Mouse (Mus musculus) lung, postnatal 25 days (tissue): ENCODE measurements around the gene Klhl33.
"Not testable (repeated sequence)": the region's sequence is repeated elsewhere in the genome, so short reads cannot be mapped to it uniquely, and the experiment has no call there.

Experiments used
- DNase-seq: peaks from one replicate; pipeline ENCODE4 v3.0.0; 2022; ENCODE audit warnings: low spot score

Klhl33 gene

GRCm38 (mm10) chr14:50903973-50904827 lies 6.9 kb upstream of the Klhl33 start:
- DNase-seq: peak; percentile 36

DNA sequence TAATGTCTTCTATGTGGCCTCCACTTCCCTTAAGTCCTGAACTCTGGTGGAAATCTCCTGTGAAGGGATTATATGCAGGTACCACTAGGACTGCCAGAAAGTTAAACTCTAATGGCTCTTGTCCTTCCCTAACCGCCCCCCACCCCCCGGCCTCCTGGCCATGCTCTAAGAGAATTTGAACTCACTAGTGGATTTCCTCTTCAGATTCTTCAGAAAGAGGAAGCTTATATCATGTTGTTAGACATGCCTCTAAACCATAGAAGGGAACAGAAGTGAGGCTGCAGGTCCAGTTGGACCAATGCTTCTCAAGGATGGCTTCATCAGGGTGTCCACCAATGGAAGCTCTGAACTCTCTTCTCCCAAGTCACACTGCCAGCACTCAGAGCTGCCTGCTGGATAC lies 685 bp upstream of the Klhl33 start:
- not testable (repeated sequence) for DNase-seq

- DNase-seq: no peak
Observed at GRCm38 (mm10) chr14:50896747-50897373, 447 bp downstream of the Klhl33 start.

DNA sequence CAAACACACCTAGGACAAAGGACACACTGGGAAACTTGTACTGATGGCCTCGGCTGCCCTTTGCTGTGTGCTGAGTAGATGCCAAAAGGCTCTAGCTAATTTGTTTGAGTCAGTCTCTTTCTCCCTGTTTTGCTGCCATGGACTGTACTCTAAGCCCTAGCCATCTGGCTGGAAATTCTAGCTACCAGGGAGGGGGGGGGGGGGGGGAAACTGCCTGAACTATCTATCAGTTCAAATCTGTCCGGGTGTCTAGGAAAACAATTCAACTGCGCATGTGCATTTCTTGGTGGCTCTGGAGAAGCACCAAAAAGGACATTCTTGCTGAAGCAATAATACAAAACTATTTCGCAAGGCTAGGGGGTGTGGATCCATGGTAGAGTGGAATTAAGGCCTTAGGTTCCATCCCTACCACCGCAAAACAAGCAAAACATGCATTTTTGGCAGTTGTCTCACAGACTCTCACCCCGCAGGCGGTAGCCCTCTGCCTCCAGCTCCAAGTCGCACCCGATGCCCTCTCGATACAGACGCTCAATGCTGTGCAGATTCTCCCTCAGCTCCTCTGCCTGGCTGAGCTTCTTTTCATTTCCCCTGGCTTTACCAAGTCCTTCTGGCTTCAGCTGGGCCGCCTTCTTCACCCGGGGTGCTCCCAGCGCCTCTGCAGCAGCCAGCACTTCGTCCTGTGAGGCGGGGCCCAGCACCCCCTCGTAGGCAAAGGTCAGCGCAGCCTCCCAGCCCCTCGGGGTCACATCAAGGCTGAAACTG lies 1.1 kb downstream of the Klhl33 start:
- peak; percentile 81 for DNase-seq

- DNase-seq: no peak
Observed at GRCm38 (mm10) chr14:50895407-50895806, 1.9 kb downstream of the Klhl33 start.

- peak; percentile 45 for DNase-seq
Observed at GRCm38 (mm10) chr14:50892541-50893459, 4.5 kb downstream of the Klhl33 start.

- no peak for DNase-seq
Observed at GRCm38 (mm10) chr14:50892091-50892490, 5.2 kb downstream of the Klhl33 start.

GRCm38 (mm10) chr14:50891621-50892020 lies 5.7 kb downstream of the Klhl33 start:
- no peak for DNase-seq

DNA sequence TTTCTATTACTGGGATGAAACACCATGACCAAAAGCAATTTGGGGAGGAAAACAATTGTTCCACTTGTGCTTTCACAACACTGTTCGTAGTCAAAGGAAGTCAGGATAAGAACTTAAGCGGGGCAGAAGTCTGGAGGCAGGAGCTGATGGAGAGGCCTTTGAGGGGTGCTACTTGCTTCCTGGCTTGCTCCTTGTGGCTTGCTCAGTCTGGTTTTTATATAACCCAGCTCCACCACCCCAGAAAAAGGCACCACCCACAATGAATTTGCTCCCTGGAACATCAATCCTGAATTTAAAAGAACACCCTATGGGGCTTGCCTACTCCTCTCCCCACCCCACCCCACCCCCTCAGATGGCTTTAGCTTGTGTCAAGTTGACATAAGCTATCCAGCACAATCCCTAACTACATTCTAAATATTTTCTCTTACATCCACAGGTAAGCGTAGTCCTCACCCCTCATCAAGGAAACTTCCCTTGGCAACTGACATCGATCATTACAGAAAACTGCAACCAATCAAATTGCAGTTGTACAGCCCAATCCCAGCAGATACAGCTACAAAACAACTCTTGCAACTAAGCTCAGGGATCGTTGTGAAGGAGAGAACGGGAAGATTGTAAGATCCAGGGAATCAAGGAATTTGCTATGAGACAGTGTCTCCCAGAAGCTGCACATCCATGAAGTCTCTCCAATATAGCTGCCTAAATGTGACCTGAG lies 20.9 kb downstream of the Klhl33 start:
- DNase-seq: no peak

- no peak for DNase-seq
Observed at GRCm38 (mm10) chr14:50875591-50876230, 21.6 kb downstream of the Klhl33 start.

DNA sequence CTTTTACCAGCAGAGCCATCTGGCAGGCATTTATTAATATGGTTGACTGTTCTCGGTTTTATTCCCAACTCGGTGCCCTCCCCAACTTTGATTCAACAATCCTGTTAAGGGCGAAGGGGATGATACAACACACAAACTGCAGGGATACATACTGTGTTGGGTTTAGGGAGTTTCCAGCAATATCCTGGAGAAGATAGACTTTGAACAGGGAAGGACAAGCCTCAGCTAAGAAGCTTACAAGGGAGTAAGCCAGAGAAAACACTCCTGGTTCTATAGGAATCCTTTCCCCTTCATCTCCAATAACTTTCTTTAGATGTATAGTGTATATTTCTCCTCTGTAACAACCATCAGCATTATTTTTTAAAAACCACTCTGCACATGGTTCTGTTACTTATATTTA lies 22.1 kb downstream of the Klhl33 start:
- no peak for DNase-seq

DNA sequence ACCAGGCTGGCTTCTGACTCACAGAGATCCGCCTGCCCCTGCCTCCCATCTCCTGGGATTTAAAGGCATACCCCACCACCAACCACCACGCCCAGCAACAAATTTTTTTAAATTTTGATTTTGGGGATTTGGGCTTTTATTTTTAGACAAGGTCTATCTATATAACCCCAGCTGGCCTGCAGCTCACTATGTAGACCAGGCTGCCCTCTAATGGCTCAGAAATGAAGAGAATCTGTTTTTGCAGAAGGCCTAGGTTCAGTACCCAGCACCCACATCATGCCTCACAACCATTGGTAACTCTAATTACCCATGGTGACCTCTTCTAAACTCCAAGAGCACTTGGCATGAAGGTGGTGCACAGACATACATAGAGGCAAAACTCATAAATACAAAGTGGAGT lies 26.0 kb downstream of the Klhl33 start:
- no peak for DNase-seq

DNA sequence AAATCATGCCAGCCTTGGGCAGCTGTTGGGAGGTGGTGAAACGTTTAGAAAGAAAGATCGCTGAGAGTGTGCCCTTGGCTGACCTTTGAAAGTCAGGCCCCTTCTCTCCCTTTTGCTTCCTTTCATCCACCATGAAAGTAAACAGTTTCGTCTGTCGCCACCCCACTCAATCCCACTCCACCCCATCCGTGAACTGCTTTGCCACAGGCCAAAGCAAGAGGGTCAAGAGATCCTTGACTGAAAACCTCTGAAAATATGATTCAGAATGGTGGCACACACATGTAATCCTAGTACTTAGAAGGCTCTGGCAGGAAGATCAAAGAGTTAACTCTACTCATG lies 26.5 kb downstream of the Klhl33 start:
- DNase-seq: peak; percentile 44

DNA sequence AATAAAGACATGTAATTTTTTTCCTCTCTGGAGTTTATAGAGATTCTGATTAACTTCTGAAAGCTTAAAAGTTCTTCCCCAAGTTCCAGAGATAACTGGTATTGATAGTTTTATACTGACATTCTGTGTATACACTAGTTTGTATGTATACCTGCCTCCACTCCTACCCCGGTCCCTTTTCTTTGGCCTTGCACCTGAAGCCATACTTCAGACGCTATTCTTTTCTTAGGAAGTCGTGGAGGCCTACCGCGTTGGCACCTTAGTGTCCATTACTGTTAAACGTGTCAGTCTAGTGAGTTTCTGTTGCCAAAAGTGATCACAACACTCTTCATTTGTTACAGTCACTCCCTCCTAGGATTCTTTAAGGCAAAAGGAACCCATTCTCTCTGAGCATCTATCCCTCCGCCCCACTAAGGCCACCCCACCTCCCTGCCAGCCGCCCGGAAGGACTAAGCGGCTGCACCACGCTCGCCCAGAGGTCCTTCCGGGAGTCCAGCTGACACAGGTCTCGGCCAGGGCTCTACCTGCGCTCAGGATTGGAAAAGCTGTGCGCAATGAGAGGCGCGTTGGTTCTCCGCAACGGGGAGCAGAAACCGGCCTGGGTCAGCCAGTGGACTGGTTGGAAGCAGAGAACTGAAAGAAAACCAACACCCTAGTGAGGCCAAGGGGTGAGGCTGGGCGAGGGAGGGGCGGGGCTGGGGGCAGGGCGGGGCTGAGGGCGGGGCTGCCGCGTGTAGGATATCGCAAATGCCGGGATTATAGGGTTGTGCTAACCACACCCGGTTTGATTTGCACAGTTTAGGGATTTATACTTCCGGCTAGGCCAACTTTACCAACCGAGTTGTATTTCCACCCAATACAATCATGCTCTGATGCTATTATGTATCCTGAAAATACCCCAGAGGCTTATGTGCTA lies 27.2 kb downstream of the Klhl33 start, which contains the start of gene Tep1:
Tep1 (minus strand) TSS at position 672 of the 916 bp plus-strand sequence.
- peak; percentile 65 for DNase-seq

DNA sequence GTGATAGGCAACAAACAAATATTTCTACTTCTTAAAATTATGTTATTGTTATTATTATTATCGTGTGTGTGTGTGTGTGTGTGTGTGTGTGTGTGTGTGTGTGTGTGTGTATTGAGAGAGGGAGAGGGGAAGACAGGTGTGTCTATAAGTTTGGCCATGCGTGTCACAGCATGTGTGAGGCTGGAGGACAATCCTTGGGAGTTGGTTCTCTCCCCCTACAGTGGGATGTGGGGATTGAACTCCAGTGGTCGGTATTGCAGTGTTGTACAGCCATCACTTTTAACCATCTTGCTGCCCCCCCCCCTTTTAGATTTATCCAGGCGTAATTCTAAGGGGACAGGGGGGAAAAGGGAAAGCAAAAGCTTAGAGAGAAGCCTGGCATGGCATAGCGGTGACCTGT lies 28.7 kb downstream of the Klhl33 start:
- DNase-seq: no peak

DNA sequence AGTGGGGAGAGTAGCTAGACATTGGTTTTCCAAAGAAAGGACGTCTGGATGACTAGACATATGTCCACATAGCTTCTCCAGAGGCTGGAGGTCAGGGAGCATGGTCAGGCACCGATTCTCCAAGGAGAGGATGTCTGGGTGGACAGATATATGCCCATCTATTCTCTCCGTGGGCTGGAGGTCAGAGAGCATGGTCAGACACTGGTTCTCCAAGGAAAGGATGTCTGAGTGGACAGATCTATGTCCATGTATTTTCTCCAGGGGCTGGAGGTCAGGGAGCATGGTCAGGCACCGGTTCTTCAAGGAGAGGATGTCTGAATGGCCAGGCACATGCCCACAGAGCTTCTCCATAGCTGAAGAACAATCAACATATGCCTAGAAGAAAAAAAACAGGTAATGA lies 29.1 kb downstream of the Klhl33 start:
- DNase-seq: no peak

DNA sequence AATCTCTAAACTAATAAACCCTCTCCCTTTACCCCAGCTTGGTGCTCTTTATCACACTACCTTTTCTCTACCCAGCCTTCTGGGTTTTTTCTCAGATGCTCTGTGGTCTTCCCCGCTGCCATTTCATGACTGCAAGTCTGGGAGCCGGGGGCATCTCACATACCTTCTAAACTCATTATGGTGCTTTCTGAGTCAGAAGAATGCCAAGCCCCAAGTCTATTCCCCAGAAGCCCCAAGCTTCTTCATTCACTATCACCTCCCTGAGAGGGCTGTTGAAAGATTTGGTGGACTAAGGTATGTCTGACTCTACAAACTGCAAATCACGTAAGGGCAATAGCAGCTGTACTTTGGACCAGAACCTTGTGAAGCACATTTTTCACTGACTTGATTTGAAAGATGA lies 30.3 kb downstream of the Klhl33 start:
- DNase-seq: no peak

DNA sequence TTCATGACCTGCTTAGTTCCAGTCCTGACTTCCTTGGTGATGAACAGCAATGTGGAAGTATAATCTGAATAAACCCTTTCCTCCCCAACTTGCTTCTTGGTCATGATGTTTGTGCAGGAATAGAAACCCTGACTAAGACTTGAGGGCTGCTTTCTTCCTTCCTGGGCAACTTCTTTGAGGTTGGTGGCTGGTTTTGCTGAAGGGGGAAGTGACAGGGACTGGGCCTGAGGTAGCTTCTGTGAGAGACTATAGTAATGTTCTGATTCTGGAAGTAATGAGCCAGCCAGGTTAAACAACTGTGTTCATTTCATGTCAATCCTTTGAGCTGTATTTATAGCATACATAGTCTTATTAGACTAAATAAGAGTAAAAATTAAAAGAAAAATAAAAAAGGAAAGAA lies 32.3 kb downstream of the Klhl33 start:
- not testable (repeated sequence) for DNase-seq

- no peak for DNase-seq
Observed at GRCm38 (mm10) chr14:50862641-50863040, 34.7 kb downstream of the Klhl33 start.
